Mouse (Mus musculus): ENCODE measurements at regions not wholly inside any gene's neighbourhood (a gene's known extent, or its start where the extent isn't known, plus 50 kb on each side); places are given as distances from the start of the nearest gene placed in this dataset.

DNA sequence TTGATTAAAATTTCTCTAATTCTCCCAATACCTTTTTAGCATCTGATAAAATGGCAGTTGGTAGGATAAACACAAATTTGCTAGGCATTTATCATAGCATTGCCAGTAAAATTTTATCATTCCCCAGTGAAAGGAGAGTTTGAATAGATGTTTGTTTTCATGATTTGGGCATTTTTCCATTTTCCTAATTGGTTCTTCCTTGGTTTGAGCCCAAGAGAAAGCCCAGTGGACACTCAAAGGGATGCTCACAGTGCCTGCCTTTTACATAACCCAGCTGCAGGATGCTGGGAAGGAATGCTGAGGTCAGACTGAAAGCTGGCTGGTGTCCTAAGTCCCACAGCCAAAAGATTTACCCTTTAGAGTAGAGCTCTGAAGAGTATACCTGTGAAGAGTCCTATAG is 95.4 kb upstream of the Ogfrl1 start:
- Histone ChIP-seq H3K4me2 (ENCODE audit: low read depth, low read length) (no peak overlapping the region), H3K27ac (ENCODE audit: low read length) (no peak overlapping the region), H3K9ac (ENCODE audit: low read depth, low read length) (no peak overlapping the region), H3K4me3 (ENCODE audit: low read length) (no peak overlapping the region), H3K27me3 (replicated peaks; ENCODE audit: control insufficient read depth, insufficient read depth, low read length) (no peaks in the 10 kb centered on the region), H3K4me1 (ENCODE audit: control insufficient read depth, insufficient read depth, low read length) (no peaks in the 10 kb centered on the region), H3K9me3 (ENCODE audit: control insufficient read depth, low read length) (no peaks in the 10 kb centered on the region), H3K36me3 (ENCODE audit: control insufficient read depth, insufficient read depth, low read length) (no peaks in the 10 kb centered on the region)
- no peak for ATAC-seq

DNA sequence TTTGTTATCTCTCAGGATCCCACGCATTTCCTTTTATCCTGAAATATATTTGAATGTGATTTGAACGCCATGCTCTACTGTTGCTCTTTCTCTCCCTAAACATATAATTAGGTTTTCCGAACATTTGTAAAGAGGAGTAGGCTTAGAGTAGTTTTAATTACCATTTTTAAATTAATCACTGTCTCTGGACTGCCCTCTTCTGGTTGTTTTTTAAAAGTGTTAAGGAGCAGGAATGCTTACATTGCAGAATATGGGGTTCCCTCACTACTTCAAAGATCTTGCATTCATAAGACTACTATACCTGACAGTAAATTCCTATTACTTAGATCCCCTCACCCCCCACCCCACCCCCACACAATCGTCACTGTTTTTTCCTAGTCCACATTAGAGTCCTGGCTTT is 97.8 kb upstream of the Ogfrl1 start:
- H3K9ac ChIP-seq (ENCODE audit: low read depth, low read length), result no peak overlapping the region
- H3K4me2 ChIP-seq (ENCODE audit: low read depth, low read length), result no peak overlapping the region
- H3K4me3 ChIP-seq (ENCODE audit: low read length), result no peak overlapping the region
- no peaks in the 10 kb centered on the region for H3K36me3 ChIP-seq (ENCODE audit: control insufficient read depth, insufficient read depth, low read length)
- WGBS, result 52% methylated on average over 4 of the region's 4 CpGs
- ATAC-seq, result no peak
- no peaks in the 10 kb centered on the region for H3K4me1 ChIP-seq (ENCODE audit: control insufficient read depth, insufficient read depth, low read length)
- H3K27me3 ChIP-seq (replicated peaks; ENCODE audit: control insufficient read depth, insufficient read depth, low read length), result no peaks in the 10 kb centered on the region
- no peaks in the 10 kb centered on the region for H3K9me3 ChIP-seq (ENCODE audit: control insufficient read depth, low read length)
- H3K27ac ChIP-seq (ENCODE audit: low read length), result no peak overlapping the region

DNA sequence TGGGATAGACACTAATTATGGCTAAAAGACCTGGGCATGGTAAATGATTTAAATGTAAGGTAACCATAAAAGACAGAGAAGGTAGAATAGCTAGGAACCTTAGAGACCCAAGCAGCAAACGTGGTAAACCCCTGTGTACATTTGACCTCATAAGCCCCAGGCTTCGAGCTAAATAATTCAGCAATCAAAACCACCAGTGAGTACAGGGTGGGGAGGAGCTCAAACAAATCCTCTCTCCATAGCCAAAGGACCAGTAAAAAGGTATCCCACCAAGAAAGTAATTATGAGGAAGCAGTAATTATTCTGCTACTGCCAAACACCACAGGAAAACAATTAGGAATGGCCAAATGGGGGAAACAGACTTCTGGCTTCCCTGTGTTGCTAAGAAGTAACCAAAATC is 122.5 kb upstream of the Ogfrl1 start:
- Histone ChIP-seq H3K27ac (ENCODE audit: low read length) (no peak overlapping the region), H3K36me3 (ENCODE audit: control insufficient read depth, insufficient read depth, low read length) (no peaks in the 10 kb centered on the region), H3K9me3 (ENCODE audit: control insufficient read depth, low read length) (no peaks in the 10 kb centered on the region), H3K27me3 (replicated peaks; ENCODE audit: control insufficient read depth, insufficient read depth, low read length) (no peaks in the 10 kb centered on the region), H3K9ac (ENCODE audit: low read depth, low read length) (no peak overlapping the region), H3K4me2 (ENCODE audit: low read depth, low read length) (no peak overlapping the region), H3K4me1 (ENCODE audit: control insufficient read depth, insufficient read depth, low read length) (no peaks in the 10 kb centered on the region), H3K4me3 (ENCODE audit: low read length) (no peak overlapping the region)
- WGBS, result 46% methylated on average over 2 of the region's 2 CpGs
- ATAC-seq, result no peak

DNA sequence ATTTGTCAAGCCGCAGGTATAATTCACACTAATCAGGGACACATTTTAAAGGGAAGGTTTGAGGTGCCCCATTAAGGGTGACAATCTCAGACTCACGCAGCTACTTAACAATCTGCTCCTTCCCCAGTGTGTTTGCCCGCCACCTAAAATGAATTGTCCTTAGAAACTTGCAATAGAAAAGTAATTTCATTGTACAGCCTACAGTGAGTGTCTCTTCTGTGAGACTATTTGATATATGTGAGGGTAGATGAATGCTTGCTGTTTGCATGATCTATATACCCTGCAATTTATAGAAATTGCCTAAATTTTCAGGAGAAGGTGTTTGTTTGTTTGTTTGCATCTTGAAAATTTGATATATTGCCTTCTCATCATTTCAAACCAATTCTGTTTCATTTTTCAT is 135.1 kb upstream of the Ogfrl1 start:
- Histone ChIP-seq H3K9me3 (ENCODE audit: control insufficient read depth, low read length) (no peaks in the 10 kb centered on the region), H3K36me3 (ENCODE audit: control insufficient read depth, insufficient read depth, low read length) (no peaks in the 10 kb centered on the region), H3K27ac (ENCODE audit: low read length) (no peak overlapping the region), H3K4me1 (ENCODE audit: control insufficient read depth, insufficient read depth, low read length) (no peaks in the 10 kb centered on the region), H3K9ac (ENCODE audit: low read depth, low read length) (no peak overlapping the region), H3K4me2 (ENCODE audit: low read depth, low read length) (no peak overlapping the region), H3K4me3 (ENCODE audit: low read length) (no peak overlapping the region), H3K27me3 (replicated peaks; ENCODE audit: control insufficient read depth, insufficient read depth, low read length) (no peaks in the 10 kb centered on the region)
- no peak for ATAC-seq
- 88% methylated on average over 3 of the region's 3 CpGs for WGBS

DNA sequence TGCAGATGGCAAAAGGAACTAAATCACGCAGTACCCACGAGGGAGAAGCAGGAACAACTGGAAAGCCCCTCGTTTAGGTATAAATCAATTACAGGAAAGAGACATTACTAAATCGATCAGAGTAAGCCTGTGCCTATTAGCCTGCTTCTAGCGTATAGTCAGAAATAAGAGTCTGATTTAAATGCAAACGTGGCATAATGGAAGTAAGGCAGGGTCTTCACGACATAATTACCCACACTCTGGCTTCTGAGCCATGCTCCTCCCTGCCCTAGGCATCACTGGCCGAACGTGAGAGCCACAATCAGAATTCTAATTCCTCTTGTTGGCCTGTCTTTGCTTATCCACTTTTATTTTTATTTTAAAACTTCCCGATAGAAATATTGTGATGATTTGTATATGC is 139.0 kb upstream of the Ogfrl1 start:
- H3K27me3 ChIP-seq (replicated peaks; ENCODE audit: control insufficient read depth, insufficient read depth, low read length), result no peaks in the 10 kb centered on the region
- no peaks in the 10 kb centered on the region for H3K4me1 ChIP-seq (ENCODE audit: control insufficient read depth, insufficient read depth, low read length)
- H3K27ac ChIP-seq (ENCODE audit: low read length), result no peak overlapping the region
- no peak overlapping the region for H3K4me3 ChIP-seq (ENCODE audit: low read length)
- no peak for ATAC-seq
- H3K9ac ChIP-seq (ENCODE audit: low read depth, low read length), result no peak overlapping the region
- WGBS, result 75% methylated on average over 10 of the region's 10 CpGs
- no peaks in the 10 kb centered on the region for H3K36me3 ChIP-seq (ENCODE audit: control insufficient read depth, insufficient read depth, low read length)
- H3K9me3 ChIP-seq (ENCODE audit: control insufficient read depth, low read length), result no peaks in the 10 kb centered on the region
- no peak overlapping the region for H3K4me2 ChIP-seq (ENCODE audit: low read depth, low read length)

DNA sequence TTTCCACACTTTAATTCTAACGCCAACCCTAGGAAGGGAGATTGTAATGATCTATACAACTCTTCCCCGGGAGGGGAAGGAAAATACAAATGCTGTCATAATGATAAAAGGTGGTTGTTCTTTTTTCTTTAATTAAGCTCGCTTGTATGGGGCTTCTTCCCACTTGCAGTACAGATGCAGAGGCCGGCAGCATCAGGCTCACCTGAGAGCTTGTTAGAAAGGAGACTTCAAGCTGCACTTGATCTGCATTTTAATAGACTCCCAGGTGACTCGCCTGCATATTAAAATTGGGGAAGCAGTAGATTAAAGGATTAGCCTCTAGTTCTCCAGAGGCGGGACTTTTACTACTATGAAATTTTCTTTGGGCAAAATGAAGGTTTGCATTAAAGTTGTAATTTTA is 140.8 kb upstream of the Ogfrl1 start:
- Histone ChIP-seq H3K9me3 (ENCODE audit: control insufficient read depth, low read length) (no peaks in the 10 kb centered on the region), H3K27me3 (replicated peaks; ENCODE audit: control insufficient read depth, insufficient read depth, low read length) (no peaks in the 10 kb centered on the region), H3K4me1 (ENCODE audit: control insufficient read depth, insufficient read depth, low read length) (no peaks in the 10 kb centered on the region), H3K4me3 (ENCODE audit: low read length) (no peak overlapping the region), H3K9ac (ENCODE audit: low read depth, low read length) (no peak overlapping the region), H3K4me2 (ENCODE audit: low read depth, low read length) (no peak overlapping the region), H3K36me3 (ENCODE audit: control insufficient read depth, insufficient read depth, low read length) (no peaks in the 10 kb centered on the region), H3K27ac (ENCODE audit: low read length) (no peak overlapping the region)
- ATAC-seq, result no peak
- 43% methylated on average over 6 of the region's 6 CpGs for WGBS

DNA sequence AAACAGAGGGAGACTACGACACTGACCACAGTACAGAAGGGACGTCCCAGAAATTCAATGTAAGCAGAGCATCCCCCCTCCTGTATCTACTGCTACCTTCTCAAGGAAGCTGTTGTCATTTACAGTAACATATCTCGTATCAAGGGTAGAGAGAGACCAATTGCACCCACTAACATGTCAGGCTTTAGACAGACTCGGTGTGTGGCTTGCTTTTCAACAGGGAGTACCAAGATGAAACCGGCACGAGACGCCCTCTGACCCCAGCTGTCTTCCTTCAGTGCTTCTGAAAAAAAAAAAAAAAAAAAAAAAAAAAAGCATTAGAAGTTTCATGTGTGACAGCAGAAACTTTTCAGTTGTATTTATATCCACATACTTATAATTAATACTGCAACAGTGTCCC is 143.0 kb upstream of the Ogfrl1 start:
- H3K4me3 ChIP-seq (ENCODE audit: low read length), result no peak overlapping the region
- H3K27ac ChIP-seq (ENCODE audit: low read length), result no peak overlapping the region
- H3K27me3 ChIP-seq (replicated peaks; ENCODE audit: control insufficient read depth, insufficient read depth, low read length), result no peaks in the 10 kb centered on the region
- ATAC-seq, result no peak
- no peak overlapping the region for H3K4me2 ChIP-seq (ENCODE audit: low read depth, low read length)
- H3K9me3 ChIP-seq (ENCODE audit: control insufficient read depth, low read length), result no peaks in the 10 kb centered on the region
- H3K9ac ChIP-seq (ENCODE audit: low read depth, low read length), result no peak overlapping the region
- 82% methylated on average over 7 of the region's 7 CpGs for whole genome bisulfite sequencing
- no peaks in the 10 kb centered on the region for H3K4me1 ChIP-seq (ENCODE audit: control insufficient read depth, insufficient read depth, low read length)
- H3K36me3 ChIP-seq (ENCODE audit: control insufficient read depth, insufficient read depth, low read length), result no peaks in the 10 kb centered on the region

DNA sequence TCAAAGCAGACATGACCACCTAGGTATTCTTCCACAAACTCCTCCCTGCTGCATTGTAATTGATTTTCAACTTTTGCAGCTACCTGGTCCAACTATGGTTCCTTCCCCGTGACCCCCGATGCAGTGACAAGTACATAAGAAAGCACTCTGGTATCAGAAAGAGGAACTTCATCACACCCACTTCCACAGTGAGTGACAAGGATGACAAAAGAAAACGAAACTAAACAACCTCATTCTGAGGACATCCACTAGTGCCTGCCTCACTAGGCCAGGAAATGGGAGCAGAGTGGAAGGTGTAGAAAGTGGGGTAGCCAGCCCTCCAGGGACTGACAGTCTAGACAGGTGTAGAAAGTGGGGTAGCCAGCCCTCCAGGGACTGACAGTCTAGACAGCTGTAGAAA is 158.2 kb upstream of the Ogfrl1 start:
- H3K27me3 ChIP-seq (replicated peaks; ENCODE audit: control insufficient read depth, insufficient read depth, low read length), result no peaks in the 10 kb centered on the region
- no peaks in the 10 kb centered on the region for H3K36me3 ChIP-seq (ENCODE audit: control insufficient read depth, insufficient read depth, low read length)
- 79% methylated on average over 3 of the region's 3 CpGs for WGBS
- no peak overlapping the region for H3K4me2 ChIP-seq (ENCODE audit: low read depth, low read length)
- no peaks in the 10 kb centered on the region for H3K9me3 ChIP-seq (ENCODE audit: control insufficient read depth, low read length)
- H3K27ac ChIP-seq (ENCODE audit: low read length), result no peak overlapping the region
- no peak overlapping the region for H3K4me3 ChIP-seq (ENCODE audit: low read length)
- H3K4me1 ChIP-seq (ENCODE audit: control insufficient read depth, insufficient read depth, low read length), result no peaks in the 10 kb centered on the region
- ATAC-seq, result no peak
- H3K9ac ChIP-seq (ENCODE audit: low read depth, low read length), result no peak overlapping the region

DNA sequence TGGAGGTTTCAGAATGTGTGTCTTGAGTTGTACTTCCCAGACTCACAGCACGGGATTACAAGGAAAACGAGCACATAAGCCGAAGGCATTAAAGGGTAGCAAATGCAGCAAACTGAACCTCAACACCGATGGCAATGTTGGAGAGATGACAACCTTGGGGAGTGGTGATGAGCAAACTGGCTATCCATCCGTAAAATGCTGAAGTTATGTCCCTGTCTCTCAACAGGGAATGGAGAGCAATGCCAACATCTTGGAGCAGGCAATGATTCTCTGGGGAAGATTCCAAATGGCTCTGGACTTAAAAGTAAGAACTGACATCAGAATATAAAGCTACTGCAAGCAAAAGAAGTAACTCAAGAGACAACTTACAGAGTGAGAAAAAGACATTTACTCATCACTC is 170.5 kb upstream of the Ogfrl1 start:
- WGBS, result 88% methylated on average over 5 of the region's 5 CpGs
- Histone ChIP-seq H3K9ac (ENCODE audit: low read depth, low read length) (no peak overlapping the region), H3K4me1 (ENCODE audit: control insufficient read depth, insufficient read depth, low read length) (no peaks in the 10 kb centered on the region), H3K27me3 (replicated peaks; ENCODE audit: control insufficient read depth, insufficient read depth, low read length) (no peaks in the 10 kb centered on the region), H3K36me3 (ENCODE audit: control insufficient read depth, insufficient read depth, low read length) (no peaks in the 10 kb centered on the region), H3K9me3 (ENCODE audit: control insufficient read depth, low read length) (no peaks in the 10 kb centered on the region), H3K4me3 (ENCODE audit: low read length) (no peak overlapping the region), H3K4me2 (ENCODE audit: low read depth, low read length) (no peak overlapping the region), H3K27ac (ENCODE audit: low read length) (no peak overlapping the region)
- ATAC-seq, result no peak

DNA sequence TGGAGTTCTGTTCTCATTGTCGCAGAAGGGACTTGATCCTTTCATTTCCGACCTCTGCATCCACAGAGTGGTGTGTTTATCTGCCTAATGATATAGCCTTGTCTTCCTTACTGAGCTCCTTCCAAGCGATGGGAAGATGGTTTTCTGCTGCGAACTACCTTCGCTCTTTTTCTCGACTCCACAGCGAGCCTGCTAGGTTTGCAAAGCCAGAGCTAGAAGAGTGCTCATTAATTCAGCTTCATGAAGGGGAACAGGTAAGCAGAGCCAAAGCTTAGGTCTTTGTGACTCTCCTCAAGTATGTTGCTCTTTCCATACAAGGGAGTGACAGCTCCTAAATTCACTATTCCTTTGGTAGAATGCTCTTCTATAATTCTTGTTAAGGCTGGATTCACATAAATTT is 176.9 kb upstream of the Ogfrl1 start:
- Histone ChIP-seq H3K4me2 (ENCODE audit: low read depth, low read length) (no peak overlapping the region), H3K27me3 (replicated peaks; ENCODE audit: control insufficient read depth, insufficient read depth, low read length) (no peaks in the 10 kb centered on the region), H3K4me3 (ENCODE audit: low read length) (no peak overlapping the region), H3K36me3 (ENCODE audit: control insufficient read depth, insufficient read depth, low read length) (no peaks in the 10 kb centered on the region), H3K27ac (ENCODE audit: low read length) (no peak overlapping the region), H3K9me3 (ENCODE audit: control insufficient read depth, low read length) (no peaks in the 10 kb centered on the region), H3K9ac (ENCODE audit: low read depth, low read length) (no peak overlapping the region), H3K4me1 (ENCODE audit: control insufficient read depth, insufficient read depth, low read length) (no peaks in the 10 kb centered on the region)
- 81% methylated on average over 7 of the region's 7 CpGs for WGBS
- no peak for ATAC-seq

All from intestine, embryonic 16.5 days (tissue).